Mouse (Mus musculus): Measurements from ENCODE around the gene Tmem140.

The Tmem140 gene

GRCm38 (mm10) chr6:34875966-34876834 lies 13.3 kb downstream of the Tmem140 start:
- DNase-seq (ENCODE audit: low read depth, low spot score) = no peak

GRCm38 (mm10) chr6:34876835-34877156 lies 13.8 kb downstream of the Tmem140 start:
- DNase-seq (ENCODE audit: low read depth, low spot score) = no peak

- peak; percentile 87 for DNase-seq (ENCODE audit: low read depth, low spot score)
These were observed 14.8 kb downstream of the Tmem140 start, which contains the start of gene Cyren for GRCm38 (mm10) chr6:34877509-34878321. Gene Cyren, minus strand, starts transcription at chr6:34878060.

GRCm38 (mm10) chr6:34879101-34879740 lies 16.3 kb downstream of the Tmem140 start:
- no peak for DNase-seq (ENCODE audit: low read depth, low spot score)

- peak; percentile 61 for DNase-seq (ENCODE audit: low read depth, low spot score)
These were observed 17.0 kb downstream of the Tmem140 start for GRCm38 (mm10) chr6:34879911-34880475.

- DNase-seq (ENCODE audit: low read depth, low spot score) = no peak
These were observed 21.8 kb downstream of the Tmem140 start for GRCm38 (mm10) chr6:34884724-34885123.

- DNase-seq (ENCODE audit: low read depth, low spot score) = no peak
These were observed 24.3 kb downstream of the Tmem140 start for GRCm38 (mm10) chr6:34887131-34887850.

GRCm38 (mm10) chr6:34889185-34889584 lies 26.2 kb downstream of the Tmem140 start:
- DNase-seq (ENCODE audit: low read depth, low spot score) = no peak

GRCm38 (mm10) chr6:34895569-34895968 lies 32.6 kb downstream of the Tmem140 start:
- no peak for DNase-seq (ENCODE audit: low read depth, low spot score)

- no peak for DNase-seq (ENCODE audit: low read depth, low spot score)
These were observed 33.3 kb downstream of the Tmem140 start for GRCm38 (mm10) chr6:34896168-34896780.

- no peak for DNase-seq (ENCODE audit: low read depth, low spot score)
These were observed 36.2 kb downstream of the Tmem140 start for GRCm38 (mm10) chr6:34899127-34899526.

- DNase-seq (ENCODE audit: low read depth, low spot score) = peak; percentile 39
These were observed 38.0 kb downstream of the Tmem140 start for GRCm38 (mm10) chr6:34900990-34901389.

GRCm38 (mm10) chr6:34901911-34902444 lies 39.0 kb downstream of the Tmem140 start:
- DNase-seq (ENCODE audit: low read depth, low spot score) = no peak

GRCm38 (mm10) chr6:34902578-34902977 lies 39.6 kb downstream of the Tmem140 start:
- DNase-seq (ENCODE audit: low read depth, low spot score) = no peak

- no peak for DNase-seq (ENCODE audit: low read depth, low spot score)
These were observed 40.5 kb downstream of the Tmem140 start for GRCm38 (mm10) chr6:34903441-34903840.

GRCm38 (mm10) chr6:34903851-34904250 lies 40.9 kb downstream of the Tmem140 start:
- DNase-seq (ENCODE audit: low read depth, low spot score) = no peak

GRCm38 (mm10) chr6:34904361-34904760 lies 41.4 kb downstream of the Tmem140 start:
- no peak for DNase-seq (ENCODE audit: low read depth, low spot score)

GRCm38 (mm10) chr6:34906125-34906524 lies 43.2 kb downstream of the Tmem140 start:
- no peak for DNase-seq (ENCODE audit: low read depth, low spot score)

GRCm38 (mm10) chr6:34906661-34907060 lies 43.7 kb downstream of the Tmem140 start:
- no peak for DNase-seq (ENCODE audit: low read depth, low spot score)

GRCm38 (mm10) chr6:34907121-34907614 lies 44.2 kb downstream of the Tmem140 start:
- no peak for DNase-seq (ENCODE audit: low read depth, low spot score)

Data from ES-CJ7 (cell line).